Comparison of ENCODE assay signal across 8 mouse cellular contexts in the genomic region with DNA sequence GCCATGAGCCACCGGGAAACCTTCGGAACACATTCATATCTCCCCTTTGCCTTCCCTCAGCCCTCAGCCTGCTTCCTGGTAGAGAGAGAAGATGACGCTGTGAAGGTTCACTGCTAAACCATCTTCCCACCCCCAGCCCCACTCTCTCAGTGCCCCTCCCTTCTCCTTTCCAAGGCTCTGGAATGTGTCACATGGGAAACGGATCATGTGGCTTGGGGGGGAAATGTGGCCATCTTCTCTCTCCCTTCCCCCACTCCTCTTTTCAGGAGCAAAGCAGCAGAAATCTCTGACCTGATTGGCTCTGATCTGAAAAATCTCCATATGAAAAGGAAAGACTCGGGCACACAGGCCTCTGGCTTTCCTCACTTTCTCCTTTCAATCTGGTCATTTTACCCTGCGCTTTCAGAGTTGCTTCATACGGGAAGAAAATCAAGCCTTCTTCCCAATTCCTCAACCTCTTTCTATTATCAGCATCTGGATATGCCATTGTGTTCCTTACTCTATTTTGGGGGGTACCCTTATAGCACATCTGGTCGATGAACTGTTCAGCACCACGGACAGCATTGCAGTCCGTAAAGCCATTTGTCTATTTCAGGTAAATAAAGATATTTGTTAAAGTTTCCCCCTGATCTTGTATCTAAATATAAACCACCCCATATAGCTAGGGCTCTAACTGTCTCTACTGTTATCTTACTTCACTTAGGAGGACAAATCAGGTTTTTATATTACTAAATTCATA. TPM values are rescaled to one million over a fixed set of nuclear protein-coding genes. Genes with fewer than 3 reads are reported as not detected.
DNase-seq lines count a peak whose midpoint lies in the region; ATAC-seq and TF ChIP-seq lines count a peak whose summit lies in the region.

No protein-coding gene starts in this region.

- H3K4me1 ChIP-seq in lung, embryonic 14.5 days (ENCODE audit: insufficient read depth) = no peaks in the 10 kb centered on the region

- ATAC-seq in lung, embryonic 14.5 days (ENCODE audit: insufficient read depth) = peak; percentile 61

- WGBS in lung, embryonic 14.5 days = 2% methylated on average over 10 of the region's 10 CpGs

- no peak overlapping the region for H3ac ChIP-seq in myocyte (ENCODE audit: control insufficient read depth, insufficient read length)

- DNase-seq in lung, embryonic 14.5 days = peak; percentile 73
- DNase-seq in lung, postnatal 36 days = no peak
- DNase-seq in cerebellum, adult 9-11 months = peak; percentile 93
- DNase-seq in frontal cortex, adult 2 months (ENCODE audit: extremely low spot score in 1 of 2, low spot score in 1 of 2) = peak; percentile 93 to 96
- peak; percentile 78 to 94 for DNase-seq in layer of hippocampus, postnatal 14 days (ENCODE audit: low spot score in 2 of 2)
- DNase-seq in urinary bladder, postnatal 25 days (ENCODE audit: low spot score) = no peak
- DNase-seq in urinary bladder, postnatal 14 days (ENCODE audit: low spot score) = no peak

- no peak overlapping the region for H3K27ac ChIP-seq in lung, embryonic 14.5 days (ENCODE audit: low read depth)

- H3K4me3 ChIP-seq in lung, embryonic 14.5 days (ENCODE audit: low read depth, low read length) = peak overlapping the region; percentile 6; the same call in 1 of the 2 replicates
- H3K4me3 ChIP-seq in myocyte = no peak overlapping the region

- H3K9me3 ChIP-seq in lung, embryonic 14.5 days (ENCODE audit: low read depth, low read length) = no peaks in the 10 kb centered on the region

- H3K27me3 ChIP-seq in lung, embryonic 14.5 days (ENCODE audit: insufficient read depth, low read length) = no peaks in the 10 kb centered on the region
- H3K27me3 ChIP-seq in myocyte (ENCODE audit: control insufficient read depth, insufficient read depth, insufficient read length) = no peaks in the 10 kb centered on the region

- H3K4me2 ChIP-seq in lung, embryonic 14.5 days = peak overlapping the region; percentile 40
- H3K4me2 ChIP-seq in myocyte (ENCODE audit: low read depth) = no peak overlapping the region

- no peak overlapping the region for H3K9ac ChIP-seq in lung, embryonic 14.5 days

- no peak for TF ChIP-seq CTCF in lung, embryonic 14.5 days (IDR thresholded peaks at IDR 0.05; ENCODE audit: low read depth)

- no peaks in the 10 kb centered on the region for H3K79me2 ChIP-seq in myocyte (ENCODE audit: control insufficient read depth, insufficient read depth)

- H3K36me3 ChIP-seq in lung, embryonic 14.5 days (ENCODE audit: insufficient read depth) = no peaks in the 10 kb centered on the region
- no peaks in the 10 kb centered on the region for H3K36me3 ChIP-seq in myocyte (ENCODE audit: control insufficient read depth, insufficient read depth)

- no peak for TF ChIP-seq POLR2A in myocyte (IDR thresholded peaks at IDR 0.05; ENCODE audit: insufficient read length, low read depth)

TF ChIP-seq in myocyte, 11 proteins besides CTCF, POLR2A, EP300 and RAD21:
- TF ChIP-seq REST (IDR thresholded peaks at IDR 0.05; ENCODE audit: insufficient read depth, insufficient read length) = peak; percentile 76
- no peak for TF ChIP-seq MYOD1 (IDR thresholded peaks at IDR 0.05; ENCODE audit: control insufficient read depth in 1 of 3, insufficient read length in 2 of 3, low read depth in 2 of 3)
- no peak for TF ChIP-seq TCF12 (IDR thresholded peaks at IDR 0.05; ENCODE audit: insufficient read depth, poor library complexity, severe bottlenecking)

RNA-seq across cellular contexts. Expression of a gene that starts 10.5 kb away (rescaled TPM):
- polyA plus RNA-seq in lung, embryonic 14.5 days (2014; fragmentation: Nextera tagmentation; extraction: Ambion mirVana) = 9.6 and 10.8 TPM in 2 replicates
- polyA plus RNA-seq in frontal cortex, adult 2 months (2012; rRNA removed) = 27.8 and 28.2 TPM in 2 replicates
- total RNA-seq in layer of hippocampus, postnatal 14 days (2021) = 10 to 100 TPM; 24.1 to 24.7 TPM
- 2.2 TPM for polyA plus RNA-seq in myocyte (2012; fragmentation: generic; extraction: Trizol)

RNA-seq across cellular contexts. Expression of a gene that starts 32.3 kb away (rescaled TPM):
- polyA plus RNA-seq in lung, embryonic 14.5 days (2014; fragmentation: Nextera tagmentation; extraction: Ambion mirVana) = 12.0 and 13.9 TPM in 2 replicates
- polyA plus RNA-seq in frontal cortex, adult 2 months (2012; rRNA removed) = 28.7 and 30.1 TPM in 2 replicates
- 10 to 100 TPM; 55.5 to 57.1 TPM for total RNA-seq in layer of hippocampus, postnatal 14 days (2021)
- 27.7 TPM for polyA plus RNA-seq in myocyte (2012; fragmentation: generic; extraction: Trizol)

RNA-seq across cellular contexts. Expression of a gene that starts 57.9 kb away (rescaled TPM):
- polyA plus RNA-seq in lung, embryonic 14.5 days (2014; fragmentation: Nextera tagmentation; extraction: Ambion mirVana) = 1.3 and 1.4 TPM in 2 replicates
- 29.2 and 30.2 TPM in 2 replicates for polyA plus RNA-seq in frontal cortex, adult 2 months (2012; rRNA removed)
- total RNA-seq in layer of hippocampus, postnatal 14 days (2021) = 10 to 100 TPM; 19.4 to 19.5 TPM
- polyA plus RNA-seq in myocyte (2012; fragmentation: generic; extraction: Trizol) = 1.5 TPM

Comparison
In these comparisons a context has a peak if more than half of its experiments do, and no peak if none do; other contexts are left out.
1. DNase-seq: peak in lung, embryonic 14.5 days (single experiment), cerebellum, adult 9-11 months (single experiment), frontal cortex, adult 2 months (2 of 2) and layer of hippocampus, postnatal 14 days (2 of 2); none in lung, postnatal 36 days (single experiment), urinary bladder, postnatal 25 days (single experiment) and urinary bladder, postnatal 14 days (single experiment).
2. RNA of a gene that starts 57.9 kb away (polyA plus RNA-seq): 29.2 to 30.2 TPM in frontal cortex, adult 2 months; 1.5 TPM in myocyte (single experiment) and 1.3 to 1.4 TPM in lung, embryonic 14.5 days; every median in the first group is over 10 times any median in the second.